Mouse (Mus musculus) stomach, postnatal 0 days (tissue): ENCODE data around the gene Mrvi1.

Experiments
- CTCF ChIP-seq: IDR thresholded peaks from 2 replicates; pipeline ENCODE4 v1.5.1; 2016; ENCODE audit warnings: antibody characterized with exemption, low read depth, mild to moderate bottlenecking, moderate library complexity
- EP300 ChIP-seq: optimal IDR thresholded peaks from 2 replicates; pipeline ENCODE3; 2016; ENCODE audit warnings: antibody characterized with exemption

- no peak for TF ChIP-seq EP300
- no peak for TF ChIP-seq CTCF
Measured at GRCm38 (mm10) chr7:110965387-110965786, 16.9 kb downstream of the Mrvi1 start.
